Mouse (Mus musculus) E14TG2a.4 (cell line): ENCODE results near the gene Tenm3.

ENCODE experiments used
- H3K27me3 ChIP-seq: 2 replicates; pipeline ENCODE4 v1.6.1; 2014; ENCODE audit warnings: low read length, control low read depth; ENCODE audit not compliant: insufficient read depth
- H3K36me3 ChIP-seq: 2 replicates; pipeline ENCODE4 v1.6.1; 2014; ENCODE audit warnings: low read length, control low read depth; ENCODE audit not compliant: insufficient read depth
- H3K4me1 ChIP-seq: replicated peaks from 2 replicates; pipeline ENCODE4 v1.6.1; 2014; ENCODE audit warnings: low read depth, low read length, control low read depth
- H3K4me3 ChIP-seq: replicated peaks from 2 replicates; pipeline ENCODE4 v1.5.1; 2014; ENCODE audit warnings: mild to moderate bottlenecking, low read length
- H3K9me3 ChIP-seq: 2 replicates; pipeline ENCODE4 v1.6.1; 2014; ENCODE audit warnings: low read length, control low read depth
- CTCF ChIP-seq: conservative IDR thresholded peaks from 2 replicates; pipeline ENCODE4 v1.5.1; 2014; ENCODE audit warnings: low read length
- NANOG ChIP-seq: IDR thresholded peaks from 2 replicates; pipeline ENCODE4 v1.6.1; 2014; ENCODE audit warnings: borderline replicate concordance, low read length, mixed read lengths
- POU5F1 ChIP-seq: IDR thresholded peaks from 2 replicates; pipeline ENCODE4 v1.6.1; 2014; ENCODE audit warnings: low read length, borderline replicate concordance

Tenm3 gene

DNA sequence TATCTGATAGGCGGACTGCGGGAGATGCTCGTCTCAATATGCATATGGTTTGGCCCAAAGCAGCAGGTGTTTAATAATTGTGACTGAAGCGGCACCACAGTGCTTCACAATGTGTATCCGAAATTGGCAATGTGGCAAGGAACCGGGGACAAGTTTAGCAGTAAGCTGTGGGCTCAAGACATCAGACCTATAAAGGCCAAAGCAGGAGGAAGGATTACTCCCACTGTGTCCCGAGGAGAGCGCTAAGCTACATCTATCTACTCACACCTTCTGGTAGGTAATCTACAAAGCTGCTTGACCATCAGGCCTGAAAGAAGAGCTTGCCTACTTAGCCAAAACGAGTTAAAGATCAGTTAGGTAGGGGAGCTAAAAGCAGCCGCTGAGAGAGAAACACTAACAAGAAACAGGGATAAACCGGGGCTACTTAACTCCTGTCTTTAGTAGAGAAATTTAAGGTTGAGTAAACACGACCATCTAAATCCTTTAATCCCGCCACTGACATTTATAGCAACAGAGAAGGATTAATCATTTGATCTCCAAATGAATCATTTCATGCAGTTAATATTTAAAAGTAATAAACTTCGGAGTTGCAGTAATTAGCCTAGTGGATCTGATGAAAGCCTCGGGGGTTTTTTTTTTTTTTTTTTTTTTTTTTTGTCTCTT, 188.2 kb downstream of the Tenm3 start:
- Histone ChIP-seq H3K27me3 (no peaks in the 10 kb centered on the region), H3K4me1 (peaks cover 4% of the 10 kb centered on the region; the same call in 1 of the 2 replicates), H3K36me3 (no peaks in the 10 kb centered on the region), H3K9me3 (no peaks in the 10 kb centered on the region; the same call in 1 of the 2 replicates), H3K4me3 (no peak overlapping the region)
- no peak for TF ChIP-seq NANOG
- no peak for TF ChIP-seq CTCF
- TF ChIP-seq POU5F1, result no peak

- H3K9me3 ChIP-seq, result no peaks in the 10 kb centered on the region
- TF ChIP-seq CTCF (no peak), NANOG (no peak), POU5F1 (no peak)
- H3K27me3 ChIP-seq, result peaks cover 12% of the 10 kb centered on the region
- H3K36me3 ChIP-seq, result no peaks in the 10 kb centered on the region
- no peak overlapping the region for H3K4me3 ChIP-seq
- H3K4me1 ChIP-seq, result no peaks in the 10 kb centered on the region; the same call in 1 of the 2 replicates
Observed at GRCm38 (mm10) chr8:48649845-48650244, 193.9 kb downstream of the Tenm3 start.

- Histone ChIP-seq H3K36me3 (no peaks in the 10 kb centered on the region), H3K27me3 (peaks cover 12% of the 10 kb centered on the region), H3K4me3 (no peak overlapping the region), H3K4me1 (no peaks in the 10 kb centered on the region; the same call in 1 of the 2 replicates), H3K9me3 (no peaks in the 10 kb centered on the region)
- TF ChIP-seq NANOG, result no peak
- no peak for TF ChIP-seq POU5F1
- TF ChIP-seq CTCF, result no peak
Observed at GRCm38 (mm10) chr8:48649415-48649814, 194.3 kb downstream of the Tenm3 start.

- H3K4me1 ChIP-seq, result no peaks in the 10 kb centered on the region; the same call in 1 of the 2 replicates
- H3K4me3 ChIP-seq, result 0 out of 2 replicates have a peak overlapping the region, but pooled peaks have one; percentile 7
- H3K27me3 ChIP-seq, result peaks cover 12% of the 10 kb centered on the region
- H3K36me3 ChIP-seq, result no peaks in the 10 kb centered on the region
- no peaks in the 10 kb centered on the region; the same call in 1 of the 2 replicates for H3K9me3 ChIP-seq
- no peak for TF ChIP-seq NANOG
- TF ChIP-seq CTCF, result no peak
- TF ChIP-seq POU5F1, result no peak
Observed at GRCm38 (mm10) chr8:48646110-48646509, 197.6 kb downstream of the Tenm3 start.

DNA sequence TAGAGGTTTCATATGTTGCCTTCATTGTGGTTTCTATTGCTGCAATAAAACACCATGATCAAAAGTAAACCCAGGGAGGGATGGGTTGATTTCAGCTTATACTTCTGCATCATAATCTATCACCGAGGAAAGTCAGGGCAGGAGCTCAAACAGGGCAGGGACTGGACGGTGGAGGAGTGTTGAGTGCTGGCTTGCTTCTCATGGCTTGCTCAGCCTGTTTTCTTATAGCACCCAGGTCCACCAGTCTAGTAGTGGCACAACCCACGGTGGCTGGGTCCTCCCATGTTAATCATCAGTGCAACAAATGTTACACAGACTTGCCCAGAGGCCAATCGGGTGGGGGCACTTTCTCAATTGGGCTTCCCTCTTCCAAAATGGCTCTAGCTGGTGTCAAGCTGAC, 205.6 kb downstream of the Tenm3 start:
- H3K4me3 ChIP-seq, result no peak overlapping the region
- TF ChIP-seq CTCF (no peak), POU5F1 (no peak), NANOG (no peak)
- no peaks in the 10 kb centered on the region for H3K4me1 ChIP-seq
- no peaks in the 10 kb centered on the region for H3K9me3 ChIP-seq
- no peaks in the 10 kb centered on the region for H3K27me3 ChIP-seq
- H3K36me3 ChIP-seq, result no peaks in the 10 kb centered on the region

GRCm38 (mm10) chr8:48636979-48637378, 206.8 kb downstream of the Tenm3 start:
- H3K9me3 ChIP-seq, result no peaks in the 10 kb centered on the region
- TF ChIP-seq CTCF, result no peak
- H3K4me3 ChIP-seq, result no peak overlapping the region
- no peaks in the 10 kb centered on the region for H3K4me1 ChIP-seq
- H3K27me3 ChIP-seq, result no peaks in the 10 kb centered on the region
- no peaks in the 10 kb centered on the region for H3K36me3 ChIP-seq

GRCm38 (mm10) chr8:48635815-48636214, 207.9 kb downstream of the Tenm3 start:
- TF ChIP-seq NANOG (no peak), POU5F1 (no peak), CTCF (no peak)
- H3K4me1 ChIP-seq, result no peaks in the 10 kb centered on the region
- no peaks in the 10 kb centered on the region for H3K27me3 ChIP-seq
- no peak overlapping the region for H3K4me3 ChIP-seq
- H3K9me3 ChIP-seq, result no peaks in the 10 kb centered on the region
- H3K36me3 ChIP-seq, result no peaks in the 10 kb centered on the region

GRCm38 (mm10) chr8:48633426-48633825, 210.3 kb downstream of the Tenm3 start:
- 0 out of 2 replicates have a peak overlapping the region, but pooled peaks have one; percentile 14 for H3K4me3 ChIP-seq
- no peaks in the 10 kb centered on the region for H3K36me3 ChIP-seq
- H3K27me3 ChIP-seq, result no peaks in the 10 kb centered on the region
- TF ChIP-seq NANOG, result no peak
- TF ChIP-seq POU5F1, result no peak
- TF ChIP-seq CTCF, result no peak
- no peaks in the 10 kb centered on the region for H3K4me1 ChIP-seq
- no peaks in the 10 kb centered on the region for H3K9me3 ChIP-seq
